Mouse (Mus musculus) cerebellum, adult 2 months (tissue): ENCODE results near the gene Rai1.

ENCODE experiments used
- CTCF ChIP-seq: fragments of 200-500 bp; IDR thresholded peaks from 2 replicates; pipeline ENCODE4 v1.5.1; 2011; ENCODE audit warnings: low read depth, mild to moderate bottlenecking, control low read depth, low read length, moderate library complexity, borderline replicate concordance; ENCODE audit not compliant: insufficient read depth
- POLR2A ChIP-seq: fragments of 200-500 bp; IDR thresholded peaks from 2 replicates; pipeline ENCODE4 v1.6.1; 2011; ENCODE audit warnings: low read length, control low read depth, borderline replicate concordance; ENCODE audit not compliant: insufficient read depth

DNA sequence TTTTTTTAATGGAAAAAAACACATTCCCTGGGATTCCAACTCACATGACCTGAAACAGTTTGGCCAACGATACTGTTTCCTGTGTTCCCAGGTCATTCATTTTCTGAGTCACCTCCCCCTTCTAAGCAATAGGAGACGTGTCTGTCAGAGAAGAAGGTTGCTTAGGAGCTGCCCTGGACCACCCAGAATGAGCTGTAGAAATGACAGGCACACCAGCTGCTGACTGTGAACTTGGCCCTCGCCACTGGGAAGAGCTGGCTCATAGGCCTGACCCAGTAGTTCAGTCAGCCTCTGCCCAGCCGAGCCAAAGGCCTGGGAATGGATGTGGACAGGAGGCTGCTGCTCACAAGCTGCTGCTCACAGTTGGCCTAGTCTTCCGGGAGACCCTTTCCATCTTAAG, 60.3 kb downstream of the Rai1 start:
- TF ChIP-seq CTCF (no peak), POLR2A (no peak)
